17 mouse cellular contexts compared by ENCODE assay signal in the genomic region with DNA sequence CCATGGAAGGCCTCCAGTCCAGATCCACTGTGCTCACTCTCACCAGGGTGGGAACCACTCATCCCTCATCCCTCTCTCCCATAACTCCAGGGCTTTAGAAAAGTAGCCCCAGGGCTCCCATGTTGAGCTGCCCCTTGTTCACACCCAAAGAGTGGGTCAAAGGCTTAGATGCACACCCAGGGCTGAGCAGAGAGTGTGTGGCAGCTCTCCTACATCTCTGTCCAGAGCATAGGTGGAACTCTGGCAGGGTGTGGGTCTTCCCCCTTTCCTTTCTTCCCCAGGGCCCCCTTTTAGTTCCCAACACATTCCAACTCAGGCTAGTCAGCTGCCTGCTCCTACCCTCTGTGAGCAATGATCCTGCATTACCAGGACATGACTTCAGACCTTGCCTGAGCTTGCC.
"Had no signal": no experiment of that assay in that cellular context is flagged by ENCODE, and none has a peak within 500 bp of the region (broad histone marks: within the 10 kb centered on the region; RNA-seq: fewer than 3 reads in every experiment).

No protein-coding gene starts in this region.

- H3K27me3 ChIP-seq: lung, embryonic 15.5 days; megakaryocyte, embryonic 14.5 days; midbrain, embryonic 13.5 days; midbrain, embryonic 15.5 days; neural tube, embryonic 12.5 days had no signal

- H3K4me3 ChIP-seq: lung, embryonic 15.5 days; megakaryocyte, embryonic 14.5 days; midbrain, embryonic 13.5 days; midbrain, embryonic 15.5 days; neural tube, embryonic 12.5 days had no signal

- H3K9me3 ChIP-seq: lung, embryonic 15.5 days had no signal

- ATAC-seq: liver, postnatal 0 days; lung, postnatal 0 days; midbrain, embryonic 13.5 days; midbrain, embryonic 15.5 days had no signal

- DNase-seq: liver, postnatal 0 days; lung, adult 2 months; lung, postnatal 14 days; lung, postnatal 36 days; right cerebral cortex, postnatal 25 days; right cerebral cortex, postnatal 4 days; spleen, adult 18-20 months; thymus, adult 18-20 months; thymus, postnatal 14 days; thymus, postnatal 4 days had no signal

- H3K27ac ChIP-seq: lung, embryonic 15.5 days; macrophage; midbrain, embryonic 13.5 days; midbrain, embryonic 15.5 days; neural tube, embryonic 12.5 days had no signal

- H3K9ac ChIP-seq: liver, postnatal 0 days; lung, embryonic 15.5 days; midbrain, embryonic 13.5 days; midbrain, embryonic 15.5 days; neural tube, embryonic 12.5 days had no signal

- H3K36me3 ChIP-seq: lung, embryonic 15.5 days; midbrain, embryonic 13.5 days; midbrain, embryonic 15.5 days; neural tube, embryonic 12.5 days had no signal

- H3K4me1 ChIP-seq: lung, embryonic 15.5 days; megakaryocyte, embryonic 14.5 days; midbrain, embryonic 13.5 days; midbrain, embryonic 15.5 days; neural tube, embryonic 12.5 days had no signal
